Mouse (Mus musculus) adrenal gland, postnatal 36 days (tissue): Measurements from ENCODE around the gene Pfdn6. TPM values are rescaled to one million over a fixed set of nuclear protein-coding genes. Genes with fewer than 3 reads are reported as not detected.
A peak's percentile ranks its signal among the peaks of the same experiment; 100 is the strongest.
"Not testable (repeated sequence)": the region's sequence is repeated elsewhere in the genome, so short reads cannot be mapped to it uniquely, and the experiment has no call there.

Experiments
- DNase-seq, 2 experiments: peaks; one replicate each; pipeline ENCODE4 v3.0.0; 2021; ENCODE audit warnings: mixed read lengths in 1 of 2
- total RNA-seq, 2 experiments: library from RNA; stranded (reverse); gene quantifications; 2 replicates each; pipeline ENCODE4 v1.2.3; 2021

Gene Pfdn6
- total RNA-seq, 2 experiments from 2014 or later = 89.2 to 90.6 TPM

- peak; percentile 95 to 98 for DNase-seq
Observed at GRCm38 (mm10) chr17:33915671-33916250, 24.4 kb downstream of the Pfdn6 start, which contains the start of the genes Tapbp and Zbtb22. Tapbp (plus strand) TSS chr17:33915899. Zbtb22 (plus strand) TSS chr17:33915904.

GRCm38 (mm10) chr17:33914969-33915391 is 25.2 kb downstream of the Pfdn6 start:
- no peak for DNase-seq

- DNase-seq = no peak
Observed at GRCm38 (mm10) chr17:33913905-33914304, 26.2 kb downstream of the Pfdn6 start.

- no peak for DNase-seq
Observed at GRCm38 (mm10) chr17:33913264-33913663, 26.9 kb downstream of the Pfdn6 start.

GRCm38 (mm10) chr17:33911813-33912414 is 28.2 kb downstream of the Pfdn6 start:
- no peak for DNase-seq

GRCm38 (mm10) chr17:33911052-33911812 is 28.9 kb downstream of the Pfdn6 start:
- no peak for DNase-seq

- DNase-seq = no peak
Observed at GRCm38 (mm10) chr17:33910346-33911051, 29.6 kb downstream of the Pfdn6 start.

- peak; percentile 76 to 78 for DNase-seq
Observed at GRCm38 (mm10) chr17:33909869-33910250, 30.3 kb downstream of the Pfdn6 start.

- peak; percentile 100 for DNase-seq
Observed at GRCm38 (mm10) chr17:33909077-33909868, 30.9 kb downstream of the Pfdn6 start, which contains the start of gene Daxx. Daxx (plus strand) TSS chr17:33909414.

- DNase-seq = peak; percentile 51 to 62
Observed at GRCm38 (mm10) chr17:33908331-33909076, 31.6 kb downstream of the Pfdn6 start.

- not testable (repeated sequence) for DNase-seq
Observed at GRCm38 (mm10) chr17:33904835-33905234, 35.3 kb downstream of the Pfdn6 start, which contains the start of gene Platr17. Platr17 (plus strand) TSS chr17:33905135.

GRCm38 (mm10) chr17:33903911-33904651 is 36.1 kb downstream of the Pfdn6 start:
- not testable (repeated sequence) for DNase-seq

GRCm38 (mm10) chr17:33902491-33902890 is 37.7 kb downstream of the Pfdn6 start:
- no peak for DNase-seq

- no peak for DNase-seq
Observed at GRCm38 (mm10) chr17:33902079-33902478, 38.1 kb downstream of the Pfdn6 start.

GRCm38 (mm10) chr17:33901653-33902052 is 38.5 kb downstream of the Pfdn6 start:
- DNase-seq = no peak

GRCm38 (mm10) chr17:33900989-33901314 is 39.2 kb downstream of the Pfdn6 start:
- DNase-seq = no peak

- DNase-seq = no peak
Observed at GRCm38 (mm10) chr17:33900281-33900988, 39.7 kb downstream of the Pfdn6 start.

GRCm38 (mm10) chr17:33899642-33900041 is 40.5 kb downstream of the Pfdn6 start:
- no peak for DNase-seq

GRCm38 (mm10) chr17:33898193-33898592 is 42.0 kb downstream of the Pfdn6 start:
- not testable (repeated sequence) for DNase-seq
